Mouse (Mus musculus): ENCODE measurements around the gene Cdh15.

GRCm38 (mm10) chr8:122806956-122807538 lies 40.7 kb upstream of the Cdh15 start:
- TF ChIP-seq CTCF (IDR thresholded peaks at IDR 0.05; ENCODE audit: insufficient read depth, low read length) (no peak), POLR2A (IDR thresholded peaks at IDR 0.05; ENCODE audit: borderline replicate concordance, extremely low read depth, low read depth, low read length) (no peak)
